Mouse (Mus musculus) embryonic facial prominence, embryonic 14.5 days (tissue): ENCODE data around the gene Pgm2. TPM values are rescaled to one million over a fixed set of nuclear protein-coding genes. Genes with fewer than 3 reads are reported as not detected.

Experiments
- ATAC-seq: fragments of 200-750 bp; cut with Nextera tagmentation; 2 replicates; pipeline ENCODE4 v1.8.0; 2017; ENCODE audit warnings: low read depth, moderate number of reproducible peaks, moderate TSS enrichment
- DNase-seq: peaks from one replicate; pipeline ENCODE4 v3.0.0-alpha.2; 2015; ENCODE audit warnings: low spot score
- H3K27ac ChIP-seq: fragments of 300-500 bp; sonication (generic); replicated peaks from 2 replicates; pipeline ENCODE4 v1.5.1; 2014; ENCODE audit warnings: low read depth, mild to moderate bottlenecking, low read length, moderate library complexity
- H3K27me3 ChIP-seq: fragments of 300-500 bp; sonication (generic); replicated peaks from 2 replicates; pipeline ENCODE4 v1.6.1; 2014; ENCODE audit warnings: low read length; ENCODE audit not compliant: control insufficient read depth, insufficient read depth
- H3K36me3 ChIP-seq: fragments of 300-500 bp; sonication (generic); 2 replicates; pipeline ENCODE4 v1.6.1; 2014; ENCODE audit warnings: low read length, mixed read lengths; ENCODE audit not compliant: control insufficient read depth, insufficient read depth
- H3K4me1 ChIP-seq: fragments of 300-500 bp; sonication (generic); 2 replicates; pipeline ENCODE4 v1.6.1; 2014; ENCODE audit warnings: antibody characterized with exemption, low read length; ENCODE audit not compliant: control insufficient read depth, insufficient read depth
- H3K4me2 ChIP-seq: fragments of 300-500 bp; sonication (generic); 2 replicates; pipeline ENCODE4 v1.6.1; 2014; ENCODE audit warnings: low read depth, mild to moderate bottlenecking, low read length, moderate library complexity, mixed read lengths
- H3K4me3 ChIP-seq: fragments of 300-500 bp; sonication (generic); 2 replicates; pipeline ENCODE4 v1.5.1; 2014; ENCODE audit warnings: low read depth, mild to moderate bottlenecking, low read length
- H3K9ac ChIP-seq: fragments of 300-500 bp; sonication (generic); 2 replicates; pipeline ENCODE4 v1.6.1; 2014; ENCODE audit warnings: low read depth, mild to moderate bottlenecking, low read length, moderate library complexity, mixed read lengths
- H3K9me3 ChIP-seq: fragments of 300-500 bp; sonication (generic); 2 replicates; pipeline ENCODE4 v1.6.1; 2016; ENCODE audit warnings: low read length; ENCODE audit not compliant: control insufficient read depth
- WGBS: fragments of 180-500 bp; shearing (Covaris S2); extraction: QIAGEN DNeasy Blood & Tissue Kit; methylation state at CpG from one replicate; pipeline ENCODE4 v1.1.7; 2014; 5-methylcytosine and 5-hydroxymethylcytosine counted together
- polyA plus RNA-seq: library from polyadenylated mRNA; unstranded; fragments of >200 nt; fragmentation: Nextera tagmentation; extraction: Ambion mirVana; gene quantifications from 2 replicates; pipeline ENCODE4 v1.2.1, GENCODE M21; 2014

Pgm2 gene
- polyA plus RNA-seq, 1 experiment from 2014 or later, result 24.5 TPM

DNA sequence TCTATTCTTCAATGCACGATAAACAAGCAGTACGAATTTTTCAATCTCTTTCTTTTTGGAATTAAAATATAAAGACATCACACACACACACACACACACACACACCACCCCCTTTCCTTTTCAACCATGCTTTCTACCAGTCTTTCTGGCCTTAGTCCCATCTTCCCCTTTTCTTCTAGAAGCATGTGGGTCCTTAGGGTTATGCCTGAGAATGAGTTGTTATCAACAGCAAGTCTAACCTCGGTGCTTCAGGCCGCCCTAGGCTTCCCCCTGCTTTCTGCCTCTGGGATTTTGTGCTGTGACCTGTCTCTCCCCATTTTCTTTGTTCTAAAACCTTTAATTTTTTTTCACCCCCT, 13.3 kb upstream of the Pgm2 start:
- no peak overlapping the region for H3K4me3 ChIP-seq
- DNase-seq, result no peak
- H3K4me2 ChIP-seq, result no peak overlapping the region; the same call in 1 of the 2 replicates
- peak overlapping the region; percentile 49 for H3K27ac ChIP-seq
- H3K9ac ChIP-seq, result no peak overlapping the region; the same call in 1 of the 2 replicates
- no peaks in the 10 kb centered on the region for H3K4me1 ChIP-seq
- no peaks in the 10 kb centered on the region for H3K36me3 ChIP-seq
- H3K27me3 ChIP-seq, result no peaks in the 10 kb centered on the region
- no peak for ATAC-seq
- no peaks in the 10 kb centered on the region for H3K9me3 ChIP-seq
- 55% methylated on average over 4 of the region's 4 CpGs for WGBS

DNA sequence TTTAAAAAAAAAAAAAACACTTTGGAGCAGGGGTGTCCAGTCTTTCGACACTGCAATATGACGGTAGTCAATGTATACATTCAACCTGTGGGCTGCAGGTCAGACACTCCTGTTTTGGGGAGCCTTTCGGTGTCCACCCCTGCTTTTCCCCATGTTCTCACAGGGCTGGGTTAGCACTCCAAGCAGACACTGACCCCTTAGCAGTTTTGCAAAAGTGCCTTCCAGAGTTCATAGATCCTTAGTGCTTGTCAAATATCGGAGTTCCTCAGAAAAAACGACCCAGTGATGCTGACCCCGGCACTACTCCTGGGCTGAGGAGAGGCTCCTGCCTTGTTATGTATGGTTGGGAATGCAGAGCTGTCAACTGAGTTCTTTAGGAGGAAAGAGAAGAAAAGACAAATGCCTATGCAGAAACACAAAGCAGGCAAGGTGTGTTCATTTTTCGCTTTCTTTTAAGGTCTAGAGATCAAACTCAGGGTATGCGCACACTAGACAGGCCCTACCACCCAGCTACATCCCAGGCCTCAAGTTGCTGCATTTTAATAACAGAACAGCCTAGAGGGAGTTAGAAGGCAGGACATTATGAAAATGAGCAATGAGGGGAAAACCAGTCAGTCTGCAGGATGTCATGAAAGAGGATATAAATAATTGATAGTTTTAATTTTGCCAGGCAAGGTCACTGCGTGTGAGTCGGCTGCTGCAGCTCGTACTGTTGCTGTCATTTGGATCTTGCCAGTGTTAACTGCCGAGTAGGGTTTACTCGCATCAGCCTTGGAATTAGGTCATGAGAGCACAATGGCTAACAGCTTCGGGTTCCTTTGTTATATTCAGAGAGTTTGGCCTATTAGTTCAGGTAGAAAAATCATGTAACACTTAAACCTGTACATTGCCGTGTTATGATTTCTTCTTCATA, 9.0 kb upstream of the Pgm2 start:
- Histone ChIP-seq H3K4me1 (no peaks in the 10 kb centered on the region), H3K9me3 (no peaks in the 10 kb centered on the region), H3K9ac (no peak overlapping the region), H3K4me2 (no peak overlapping the region), H3K36me3 (no peaks in the 10 kb centered on the region), H3K27ac (no peak overlapping the region), H3K27me3 (no peaks in the 10 kb centered on the region), H3K4me3 (no peak overlapping the region)
- ATAC-seq (no peak), DNase-seq (no peak)
- WGBS, result 77% methylated on average over 15 of the region's 15 CpGs

- H3K4me3 ChIP-seq, result no peak overlapping the region
- WGBS, result 96% methylated on average over 9 of the region's 9 CpGs
- H3K4me2 ChIP-seq, result no peak overlapping the region
- no peak overlapping the region for H3K9ac ChIP-seq
- no peaks in the 10 kb centered on the region for H3K4me1 ChIP-seq
- no peak for ATAC-seq
- H3K9me3 ChIP-seq, result no peaks in the 10 kb centered on the region
- H3K27ac ChIP-seq, result no peak overlapping the region
- H3K36me3 ChIP-seq, result no peaks in the 10 kb centered on the region
- no peaks in the 10 kb centered on the region for H3K27me3 ChIP-seq
- no peak for DNase-seq
Measured at GRCm38 (mm10) chr5:64085405-64085804, 7.3 kb upstream of the Pgm2 start.

GRCm38 (mm10) chr5:64088740-64089139, 4.0 kb upstream of the Pgm2 start:
- Histone ChIP-seq H3K27ac (no peak overlapping the region), H3K4me3 (no peak overlapping the region), H3K27me3 (no peaks in the 10 kb centered on the region), H3K36me3 (no peaks in the 10 kb centered on the region), H3K4me1 (no peaks in the 10 kb centered on the region), H3K9me3 (no peaks in the 10 kb centered on the region), H3K4me2 (no peak overlapping the region), H3K9ac (no peak overlapping the region)
- DNase-seq, result no peak
- ATAC-seq, result no peak
- WGBS, result 88% methylated on average over 9 of the region's 9 CpGs

DNA sequence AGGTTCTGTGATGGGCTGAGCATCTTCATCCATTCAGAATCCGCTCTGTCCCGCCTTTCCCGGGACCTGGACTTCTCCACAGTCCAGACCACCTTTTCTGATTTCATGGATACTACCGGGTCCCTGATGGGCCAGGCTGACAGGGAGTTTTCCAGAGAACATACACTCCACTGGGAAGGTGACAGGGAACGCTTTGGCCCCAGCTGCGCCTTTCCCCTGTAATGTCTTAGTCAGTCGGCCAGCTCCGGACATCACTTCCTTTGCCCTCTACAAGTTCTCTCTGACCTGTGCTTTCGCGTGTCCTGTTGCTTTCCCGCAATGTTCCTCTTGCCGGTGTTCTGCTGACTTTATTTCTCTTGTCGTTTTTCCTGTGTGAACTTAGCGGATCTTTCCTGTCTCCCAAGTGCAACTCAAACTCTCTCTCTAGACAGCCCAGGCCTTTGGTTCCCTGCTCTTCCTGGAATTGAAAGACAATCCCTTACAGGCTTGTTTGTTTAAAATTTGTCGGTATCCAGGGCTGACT, 660 bp downstream of the Pgm2 start:
- 2% methylated on average over 15 of the region's 15 CpGs for WGBS
- Histone ChIP-seq H3K4me3 (peak overlapping the region; percentile 85), H3K4me2 (peak overlapping the region; percentile 82), H3K27me3 (no peaks in the 10 kb centered on the region), H3K9ac (peak overlapping the region; percentile 86), H3K27ac (peak overlapping the region; percentile 77), H3K4me1 (0 out of 2 replicates have a peak, but pooled peaks cover 6% of the 10 kb centered on the region), H3K36me3 (peaks cover 6% of the 10 kb centered on the region), H3K9me3 (no peaks in the 10 kb centered on the region)
- no peak for DNase-seq
- peak; percentile 7; the same call in 1 of the 2 replicates for ATAC-seq

DNA sequence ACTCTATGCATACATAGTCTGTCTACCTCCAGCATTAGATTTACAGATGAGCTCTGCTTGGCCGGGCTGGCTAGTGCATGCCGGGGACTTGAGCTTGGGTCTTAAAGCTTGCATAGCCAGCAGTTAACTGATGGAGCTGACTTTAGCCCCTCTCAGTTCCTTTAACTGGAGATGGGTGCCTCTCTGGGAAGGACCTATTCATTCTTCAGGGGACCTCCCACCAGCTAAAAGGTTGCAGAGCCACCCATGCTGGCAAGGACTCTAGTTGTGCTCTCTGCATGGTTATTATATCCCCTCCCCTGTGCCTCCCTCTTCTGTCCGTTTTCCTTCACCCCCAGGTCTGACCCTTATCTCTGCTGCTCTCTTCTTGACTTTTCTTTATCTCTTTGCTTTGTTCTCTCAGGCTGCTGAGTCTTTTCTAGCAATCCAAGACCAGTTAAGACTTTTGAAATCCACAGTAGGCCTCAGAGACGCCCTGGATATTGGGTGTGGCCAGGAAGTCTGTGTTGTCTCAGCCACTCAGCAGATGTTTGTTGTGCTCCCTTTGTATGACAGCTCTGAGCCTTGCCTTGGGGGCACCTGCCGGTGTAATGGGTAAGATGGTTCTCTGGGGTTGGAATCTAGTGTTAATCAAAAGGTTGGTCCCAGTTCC, 2.7 kb downstream of the Pgm2 start:
- WGBS, result 72% methylated on average over 5 of the region's 5 CpGs
- no peak for DNase-seq
- ATAC-seq, result no peak
- Histone ChIP-seq H3K4me1 (0 out of 2 replicates have a peak, but pooled peaks cover 6% of the 10 kb centered on the region), H3K27ac (no peak overlapping the region), H3K4me2 (no peak overlapping the region), H3K9ac (no peak overlapping the region), H3K36me3 (peaks cover 11% of the 10 kb centered on the region), H3K9me3 (no peaks in the 10 kb centered on the region), H3K27me3 (no peaks in the 10 kb centered on the region), H3K4me3 (no peak overlapping the region)

- no peak overlapping the region for H3K9ac ChIP-seq
- H3K9me3 ChIP-seq, result no peaks in the 10 kb centered on the region
- H3K4me3 ChIP-seq, result no peak overlapping the region
- no peak overlapping the region for H3K27ac ChIP-seq
- no peak for DNase-seq
- no peak overlapping the region for H3K4me2 ChIP-seq
- H3K4me1 ChIP-seq, result no peaks in the 10 kb centered on the region
- WGBS, result 83% methylated on average over 9 of the region's 9 CpGs
- no peak for ATAC-seq
- H3K36me3 ChIP-seq, result peaks cover 39% of the 10 kb centered on the region
- H3K27me3 ChIP-seq, result no peaks in the 10 kb centered on the region
Measured at GRCm38 (mm10) chr5:64101993-64102716, 9.4 kb downstream of the Pgm2 start.

DNA sequence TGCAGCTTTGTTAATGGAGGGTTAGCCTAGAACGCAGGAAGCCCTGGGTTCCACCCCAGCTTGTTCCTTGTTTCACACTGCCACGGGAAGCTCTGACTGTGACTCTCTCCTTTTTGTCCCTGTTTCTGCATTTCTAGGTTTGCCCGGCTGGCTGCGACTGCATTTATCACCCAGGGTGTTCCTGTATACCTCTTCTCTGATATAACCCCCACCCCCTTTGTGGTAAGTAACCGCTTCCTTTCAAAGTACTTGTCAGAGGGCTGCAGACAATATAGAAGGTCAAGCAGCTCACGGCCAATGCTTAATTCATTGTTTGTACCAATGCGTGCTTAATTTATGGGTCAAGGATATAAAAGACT, 9.9 kb downstream of the Pgm2 start:
- 87% methylated on average over 7 of the region's 7 CpGs for WGBS
- no peak overlapping the region for H3K27ac ChIP-seq
- no peak overlapping the region for H3K9ac ChIP-seq
- H3K4me3 ChIP-seq, result no peak overlapping the region
- DNase-seq (no peak), ATAC-seq (no peak)
- no peaks in the 10 kb centered on the region for H3K9me3 ChIP-seq
- H3K4me2 ChIP-seq, result no peak overlapping the region
- no peaks in the 10 kb centered on the region for H3K27me3 ChIP-seq
- no peaks in the 10 kb centered on the region for H3K4me1 ChIP-seq
- peaks cover 44% of the 10 kb centered on the region for H3K36me3 ChIP-seq
